Mouse (Mus musculus) olfactory bulb, adult 2 months (tissue): Measurements from ENCODE around the gene Babam2.

Experiments used
- CTCF ChIP-seq: fragments of 200-500 bp; IDR thresholded peaks from 2 replicates; pipeline ENCODE4 v1.5.1; 2012; ENCODE audit warnings: low read depth, mild to moderate bottlenecking, low read length, moderate library complexity; ENCODE audit not compliant: insufficient read depth
- POLR2A ChIP-seq: fragments of 200-500 bp; IDR thresholded peaks from 2 replicates; pipeline ENCODE4 v1.6.1; 2012; ENCODE audit warnings: mild to moderate bottlenecking, low read depth, low read length, moderate library complexity; ENCODE audit not compliant: insufficient read depth

- TF ChIP-seq POLR2A = no peak
- no peak for TF ChIP-seq CTCF
These were observed 178.0 kb downstream of the Babam2 start for GRCm38 (mm10) chr5:31875443-31875842.
